Mouse (Mus musculus) CH12.LX (cell line): ENCODE data around the gene Dennd1a.

ENCODE experiments used
- CHD2 ChIP-seq: IDR thresholded peaks from 2 replicates; pipeline ENCODE4 v1.6.1; 2011; ENCODE audit warnings: low read length, improper control_type of control experiment
- CTCF ChIP-seq, 2 experiments: IDR thresholded peaks in 1 of 2; conservative IDR thresholded peaks in 1 of 2; 2 replicates each; pipeline ENCODE4 v1.5.1; 2011 to 2012; ENCODE audit warnings: low read depth in 2 of 2, low read length in 2 of 2, improper control_type of control experiment in 1 of 2, inconsistent platforms in 1 of 2, mild to moderate bottlenecking in 1 of 2, moderate library complexity in 1 of 2
- EP300 ChIP-seq: IDR thresholded peaks from 2 replicates; pipeline ENCODE4 v1.6.1; 2011; ENCODE audit warnings: low read length, improper control_type of control experiment
- MEF2A ChIP-seq: IDR thresholded peaks from 2 replicates; pipeline ENCODE4 v1.6.1; 2014; ENCODE audit warnings: low read depth, mild to moderate bottlenecking, inconsistent platforms, low read length, improper control_type of control experiment, borderline replicate concordance
- MXI1 ChIP-seq: IDR thresholded peaks from 2 replicates; pipeline ENCODE4 v1.6.1; 2011; ENCODE audit warnings: mild to moderate bottlenecking, low read depth, low read length, improper control_type of control experiment
- NELFE ChIP-seq: IDR thresholded peaks from 2 replicates; pipeline ENCODE4 v1.6.1; 2011; ENCODE audit warnings: low read depth, low read length, improper control_type of control experiment
- NRF1 ChIP-seq: IDR thresholded peaks from 2 replicates; pipeline ENCODE4 v1.6.1; 2014; ENCODE audit warnings: low read depth, mild to moderate bottlenecking, inconsistent platforms, low read length, improper control_type of control experiment, moderate library complexity
- POLR2A ChIP-seq: IDR thresholded peaks from 2 replicates; pipeline ENCODE4 v1.6.1; 2011; ENCODE audit warnings: low read depth, mild to moderate bottlenecking, improper control_type of control experiment, low read length
- RCOR1 ChIP-seq: conservative IDR thresholded peaks from 2 replicates; pipeline ENCODE4 v1.6.1; 2012; ENCODE audit warnings: low read depth, mild to moderate bottlenecking, inconsistent platforms, low read length, improper control_type of control experiment
- USF1 ChIP-seq: IDR thresholded peaks from 2 replicates; pipeline ENCODE4 v1.6.1; 2014; ENCODE audit warnings: low read depth, mild to moderate bottlenecking, inconsistent platforms, low read length, improper control_type of control experiment

- TF ChIP-seq EP300 (no peak), MXI1 (no peak), CTCF (conservative IDR thresholded peaks at IDR 0.05 in 1 of 2, IDR thresholded peaks at IDR 0.05 in 1 of 2; ENCODE audit: low read depth in 2 of 2, low read length in 2 of 2) (no peak), NRF1 (no peak), NELFE (no peak), POLR2A (no peak), CHD2 (no peak), MEF2A (no peak), USF1 (no peak), RCOR1 (no peak)
Measured at GRCm38 (mm10) chr2:37764514-37764913, 522.7 kb downstream of the Dennd1a start.
